Mouse (Mus musculus) testis, adult 2 months (tissue): ENCODE measurements around the gene Nbea.

ENCODE experiments used
- CTCF ChIP-seq: fragments of 200-500 bp; IDR thresholded peaks from 2 replicates; pipeline ENCODE4 v1.5.1; 2012; ENCODE audit warnings: low read depth, mild to moderate bottlenecking, inconsistent platforms, low read length, moderate library complexity; ENCODE audit not compliant: control insufficient read depth, insufficient read depth, insufficient replicate concordance
- POLR2A ChIP-seq: fragments of 200-500 bp; IDR thresholded peaks from 2 replicates; pipeline ENCODE4 v1.6.1; 2012; ENCODE audit warnings: low read depth, mild to moderate bottlenecking, inconsistent platforms, low read length, moderate library complexity; ENCODE audit not compliant: control insufficient read depth

DNA sequence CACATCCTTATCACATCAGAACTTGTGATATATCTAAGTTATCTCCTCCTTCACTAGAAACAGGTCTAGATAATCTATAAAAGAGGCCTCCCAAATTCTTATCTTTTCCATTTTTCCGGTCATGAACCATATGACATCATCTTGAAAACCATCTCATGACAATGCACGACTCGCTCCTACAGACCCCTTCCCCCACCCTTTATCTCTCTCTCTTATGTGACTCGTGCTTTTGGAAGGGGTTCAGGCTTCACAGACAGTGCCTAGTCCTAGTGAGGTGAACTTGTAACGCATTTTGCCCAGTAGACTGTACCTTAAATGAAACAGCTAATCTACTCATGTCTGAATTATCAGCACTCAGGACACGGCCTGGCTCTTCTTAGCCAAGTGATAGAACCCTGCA is 481.9 kb downstream of the Nbea start:
- TF ChIP-seq POLR2A = no peak
- no peak for TF ChIP-seq CTCF
